Mouse (Mus musculus) liver, embryonic 16.5 days (tissue): ENCODE measurements around the gene Rpl3. TPM values are rescaled to one million over a fixed set of nuclear protein-coding genes. Genes with fewer than 3 reads are reported as not detected.

Source experiments
- ATAC-seq: fragments of 200-750 bp; cut with Nextera tagmentation; 2 replicates; pipeline ENCODE4 v1.8.0; 2017; ENCODE audit warnings: low read depth, mild to moderate bottlenecking, moderate number of reproducible peaks, moderate library complexity
- H3K27ac ChIP-seq: fragments of 300-500 bp; sonication (generic); 2 replicates; pipeline ENCODE4 v1.5.1; 2014; ENCODE audit warnings: mild to moderate bottlenecking, low read length
- H3K27me3 ChIP-seq: fragments of 300-500 bp; sonication (generic); 2 replicates; pipeline ENCODE4 v1.6.1; 2014; ENCODE audit warnings: low read depth, low read length, mixed read lengths; ENCODE audit not compliant: control insufficient read depth, insufficient read depth
- H3K36me3 ChIP-seq: fragments of 300-500 bp; sonication (generic); 2 replicates; pipeline ENCODE4 v1.6.1; 2014; ENCODE audit warnings: mild to moderate bottlenecking; ENCODE audit not compliant: control insufficient read depth, insufficient read depth
- H3K4me1 ChIP-seq: fragments of 300-500 bp; sonication (generic); 2 replicates; pipeline ENCODE4 v1.6.1; 2014; ENCODE audit warnings: low read depth, low read length, mixed read lengths; ENCODE audit not compliant: control insufficient read depth
- H3K4me2 ChIP-seq: fragments of 300-500 bp; sonication (generic); 2 replicates; pipeline ENCODE4 v1.6.1; 2014; ENCODE audit warnings: low read depth, low read length, mixed read lengths
- H3K4me3 ChIP-seq: fragments of 300-500 bp; sonication (generic); 2 replicates; pipeline ENCODE4 v1.5.1; 2014; ENCODE audit warnings: low read depth, mild to moderate bottlenecking, low read length
- H3K9ac ChIP-seq: fragments of 300-500 bp; sonication (generic); 2 replicates; pipeline ENCODE4 v1.6.1; 2014; ENCODE audit warnings: low read depth, low read length
- H3K9me3 ChIP-seq: fragments of 300-500 bp; sonication (generic); replicated peaks from 2 replicates; pipeline ENCODE4 v1.6.1; 2016; ENCODE audit warnings: low read length; ENCODE audit not compliant: control insufficient read depth
- WGBS: fragments of 180-500 bp; shearing (Covaris S2); extraction: QIAGEN DNeasy Blood & Tissue Kit; methylation state at CpG from one replicate; pipeline ENCODE4 v1.1.7; 2014; ENCODE audit not compliant: insufficient replicate concordance; 5-methylcytosine and 5-hydroxymethylcytosine counted together
- polyA plus RNA-seq: library from polyadenylated mRNA; unstranded; fragments of >200 nt; fragmentation: Nextera tagmentation; extraction: Ambion mirVana; gene quantifications from 2 replicates; pipeline ENCODE4 v1.2.1, GENCODE M21; 2015

Gene Rpl3
- polyA plus RNA-seq, 1 experiment from 2014 or later = 481 TPM

- 0 out of 2 replicates have a peak, but pooled peaks cover 4% of the 10 kb centered on the region for H3K9me3 ChIP-seq
- no peak overlapping the region for H3K4me3 ChIP-seq
- peak overlapping the region; percentile 36; the same call in 1 of the 2 replicates for H3K9ac ChIP-seq
- 39% methylated on average over 9 of the region's 9 CpGs for WGBS
- peaks cover 11% of the 10 kb centered on the region for H3K27me3 ChIP-seq
- H3K4me1 ChIP-seq = peaks cover 50% of the 10 kb centered on the region
- H3K36me3 ChIP-seq = no peaks in the 10 kb centered on the region
- peak; percentile 77 for ATAC-seq
- peak overlapping the region; percentile 89 for H3K27ac ChIP-seq
- H3K4me2 ChIP-seq = peak overlapping the region; percentile 12
Observed at GRCm38 (mm10) chr15:80087406-80088012, 4.2 kb downstream of the Rpl3 start.

GRCm38 (mm10) chr15:80083740-80084139 lies 7.9 kb downstream of the Rpl3 start:
- Histone ChIP-seq H3K9me3 (0 out of 2 replicates have a peak, but pooled peaks cover 4% of the 10 kb centered on the region), H3K27ac (peak overlapping the region; percentile 97), H3K4me2 (peak overlapping the region; percentile 83), H3K4me1 (peaks cover 50% of the 10 kb centered on the region), H3K36me3 (peaks cover 36% of the 10 kb centered on the region), H3K9ac (peak overlapping the region; percentile 72), H3K27me3 (no peaks in the 10 kb centered on the region), H3K4me3 (peak overlapping the region; percentile 88)
- 1% methylated on average over 12 of the region's 12 CpGs for WGBS
- ATAC-seq = no peak

- ATAC-seq = peak; percentile 86
- WGBS = under 1% methylated on average over 30 of the region's 30 CpGs
Observed at GRCm38 (mm10) chr15:80083276-80083731, 8.4 kb downstream of the Rpl3 start.

GRCm38 (mm10) chr15:80082661-80083275 lies 8.9 kb downstream of the Rpl3 start:
- 0% methylated on average over 21 of the region's 21 CpGs for WGBS
- H3K27me3 ChIP-seq = no peaks in the 10 kb centered on the region
- H3K4me1 ChIP-seq = peaks cover 42% of the 10 kb centered on the region
- H3K9ac ChIP-seq = peak overlapping the region; percentile 90
- 0 out of 2 replicates have a peak, but pooled peaks cover 4% of the 10 kb centered on the region for H3K9me3 ChIP-seq
- ATAC-seq = no peak
- H3K4me3 ChIP-seq = peak overlapping the region; percentile 88
- H3K27ac ChIP-seq = peak overlapping the region; percentile 89
- H3K4me2 ChIP-seq = peak overlapping the region; percentile 76
- peaks cover 45% of the 10 kb centered on the region for H3K36me3 ChIP-seq

More at GRCm38 (mm10) chr15:80083276-80083731, 8.4 kb downstream of the Rpl3 start:
- Histone ChIP-seq H3K4me3 (peak overlapping the region; percentile 88), H3K4me1 (peaks cover 47% of the 10 kb centered on the region), H3K9me3 (0 out of 2 replicates have a peak, but pooled peaks cover 4% of the 10 kb centered on the region), H3K9ac (peak overlapping the region; percentile 90), H3K27ac (peak overlapping the region; percentile 97), H3K27me3 (no peaks in the 10 kb centered on the region), H3K36me3 (peaks cover 40% of the 10 kb centered on the region), H3K4me2 (peak overlapping the region; percentile 83)

- Histone ChIP-seq H3K36me3 (peaks cover 52% of the 10 kb centered on the region), H3K27me3 (no peaks in the 10 kb centered on the region), H3K9me3 (0 out of 2 replicates have a peak, but pooled peaks cover 4% of the 10 kb centered on the region), H3K9ac (peak overlapping the region; percentile 90), H3K4me2 (peak overlapping the region; percentile 76), H3K4me1 (peaks cover 34% of the 10 kb centered on the region), H3K27ac (peak overlapping the region; percentile 89), H3K4me3 (peak overlapping the region; percentile 88)
- 3% methylated on average over 11 of the region's 11 CpGs for WGBS
- no peak for ATAC-seq
Observed at GRCm38 (mm10) chr15:80081801-80082546, 9.7 kb downstream of the Rpl3 start.

- H3K9me3 ChIP-seq = no peaks in the 10 kb centered on the region
- ATAC-seq = no peak
- H3K27ac ChIP-seq = peak overlapping the region; percentile 89
- peaks cover 40% of the 10 kb centered on the region for H3K4me1 ChIP-seq
- WGBS = 38% methylated on average over 9 of the region's 9 CpGs
- H3K9ac ChIP-seq = peak overlapping the region; percentile 90
- H3K4me3 ChIP-seq = peak overlapping the region; percentile 88
- H3K27me3 ChIP-seq = no peaks in the 10 kb centered on the region
- peak overlapping the region; percentile 76 for H3K4me2 ChIP-seq
- peaks cover 60% of the 10 kb centered on the region for H3K36me3 ChIP-seq
Observed at GRCm38 (mm10) chr15:80080711-80081615, 10.7 kb downstream of the Rpl3 start.

GRCm38 (mm10) chr15:80079954-80080353 lies 11.7 kb downstream of the Rpl3 start:
- WGBS = 64% methylated on average over 3 of the region's 3 CpGs
- H3K4me2 ChIP-seq = peak overlapping the region; percentile 76
- no peak for ATAC-seq
- no peaks in the 10 kb centered on the region for H3K27me3 ChIP-seq
- H3K4me3 ChIP-seq = peak overlapping the region; percentile 88
- peaks cover 50% of the 10 kb centered on the region for H3K4me1 ChIP-seq
- no peaks in the 10 kb centered on the region for H3K9me3 ChIP-seq
- H3K27ac ChIP-seq = peak overlapping the region; percentile 27
- no peak overlapping the region; the same call in 1 of the 2 replicates for H3K9ac ChIP-seq
- H3K36me3 ChIP-seq = peaks cover 60% of the 10 kb centered on the region

- no peak overlapping the region for H3K27ac ChIP-seq
- no peak overlapping the region for H3K9ac ChIP-seq
- H3K4me3 ChIP-seq = no peak overlapping the region; the same call in 1 of the 2 replicates
- no peak for ATAC-seq
- H3K9me3 ChIP-seq = no peaks in the 10 kb centered on the region
- peaks cover 53% of the 10 kb centered on the region for H3K4me1 ChIP-seq
- peak overlapping the region; percentile 76; the same call in 1 of the 2 replicates for H3K4me2 ChIP-seq
- WGBS = 85% methylated on average over 5 of the region's 5 CpGs
- H3K36me3 ChIP-seq = peaks cover 60% of the 10 kb centered on the region
- no peaks in the 10 kb centered on the region for H3K27me3 ChIP-seq
Observed at GRCm38 (mm10) chr15:80079129-80079668, 12.5 kb downstream of the Rpl3 start.
